Mouse (Mus musculus) MEL (cell line): Measurements from ENCODE around the gene Nbas.

Source experiments
- BHLHE40 ChIP-seq: IDR thresholded peaks from 2 replicates; pipeline ENCODE4 v1.6.1; 2012; ENCODE audit warnings: low read depth, mild to moderate bottlenecking, inconsistent platforms, low read length, improper control_type of control experiment, borderline replicate concordance
- EP300 ChIP-seq, 2 experiments: IDR thresholded peaks; 2 replicates each; pipeline ENCODE4 v1.6.1; 2011; ENCODE audit warnings: improper control_type of control experiment in 2 of 2, low read length in 2 of 2, low read depth in 1 of 2, mild to moderate bottlenecking in 1 of 2
- MAZ ChIP-seq: IDR thresholded peaks from 2 replicates; pipeline ENCODE4 v1.6.1; 2012; ENCODE audit warnings: low read depth, mild to moderate bottlenecking, inconsistent platforms, low read length, improper control_type of control experiment
- POLR2A ChIP-seq, 2 experiments: IDR thresholded peaks; 2 replicates each; pipeline ENCODE4 v1.6.1; 2011 to 2012; ENCODE audit warnings: low read length in 2 of 2, mild to moderate bottlenecking in 2 of 2, control low read depth in 1 of 2, improper control_type of control experiment in 1 of 2, low read depth in 1 of 2, moderate library complexity in 1 of 2; ENCODE audit not compliant: control insufficient read depth in 1 of 2, insufficient read depth in 1 of 2, poor library complexity in 1 of 2
- ZMIZ1 ChIP-seq: IDR thresholded peaks from 2 replicates; pipeline ENCODE4 v1.6.1; 2012; ENCODE audit warnings: low read depth, mild to moderate bottlenecking, inconsistent platforms, low read length, improper control_type of control experiment, moderate library complexity

GRCm38 (mm10) chr12:13255068-13255467 is 13.9 kb upstream of the Nbas start:
- TF ChIP-seq ZMIZ1, result no peak
- no peak for TF ChIP-seq MAZ
- no peak for TF ChIP-seq POLR2A (IDR thresholded peaks at IDR 0.05; ENCODE audit: control insufficient read depth in 1 of 2, insufficient read depth in 1 of 2, low read depth in 1 of 2, low read length in 2 of 2, poor library complexity in 1 of 2)
- TF ChIP-seq EP300 (IDR thresholded peaks at IDR 0.05; ENCODE audit: low read depth in 1 of 2, low read length in 2 of 2), result no peak
- no peak for TF ChIP-seq BHLHE40
